Mouse (Mus musculus) heart, embryonic 11.5 days (tissue): ENCODE measurements at regions not wholly inside any gene's neighbourhood (a gene's known extent, or its start where the extent isn't known, plus 50 kb on each side); places are given as distances from the start of the nearest gene placed in this dataset.

Source experiments
- ATAC-seq: fragments of 200-750 bp; cut with Nextera tagmentation; replicated peaks from 2 replicates; pipeline ENCODE4 v1.8.0; 2017; ENCODE audit warnings: moderate library complexity; ENCODE audit not compliant: insufficient number of reproducible peaks, low FRiP score, low TSS enrichment
- H3K27ac ChIP-seq: fragments of 300-500 bp; sonication (generic); 2 replicates; pipeline ENCODE4 v1.5.1; 2014; ENCODE audit warnings: mild to moderate bottlenecking, low read depth, low read length
- H3K27me3 ChIP-seq: fragments of 300-500 bp; sonication (generic); 2 replicates; pipeline ENCODE4 v1.6.1; 2014; ENCODE audit warnings: mild to moderate bottlenecking, low read length, mixed read lengths; ENCODE audit not compliant: control insufficient read depth, insufficient read depth
- H3K36me3 ChIP-seq: fragments of 300-500 bp; sonication (generic); 2 replicates; pipeline ENCODE4 v1.6.1; 2014; ENCODE audit warnings: mild to moderate bottlenecking, low read length, moderate library complexity, mixed read lengths; ENCODE audit not compliant: control insufficient read depth, insufficient read depth
- H3K4me1 ChIP-seq: fragments of 300-500 bp; sonication (generic); 2 replicates; pipeline ENCODE4 v1.6.1; 2014; ENCODE audit warnings: low read length; ENCODE audit not compliant: control insufficient read depth, insufficient read depth
- H3K4me2 ChIP-seq: fragments of 300-500 bp; sonication (generic); 2 replicates; pipeline ENCODE4 v1.6.1; 2014; ENCODE audit warnings: mild to moderate bottlenecking, moderate library complexity
- H3K4me3 ChIP-seq: fragments of 300-500 bp; sonication (generic); 2 replicates; pipeline ENCODE4 v1.5.1; 2014; ENCODE audit warnings: low read depth, low read length
- H3K9ac ChIP-seq: fragments of 300-500 bp; sonication (generic); 2 replicates; pipeline ENCODE4 v1.6.1; 2014; ENCODE audit warnings: mild to moderate bottlenecking, low read depth, low read length, moderate library complexity
- H3K9me3 ChIP-seq: fragments of 300-500 bp; sonication (generic); replicated peaks from 2 replicates; pipeline ENCODE4 v1.6.1; 2016; ENCODE audit warnings: low read length; ENCODE audit not compliant: control insufficient read depth
- WGBS: fragments of 180-500 bp; shearing (Covaris S2); extraction: QIAGEN DNeasy Blood & Tissue Kit; methylation state at CpG from one replicate; pipeline ENCODE4 v1.1.7; 2014; ENCODE audit not compliant: insufficient replicate concordance; 5-methylcytosine and 5-hydroxymethylcytosine counted together

GRCm38 (mm10) chr2:61527127-61527526 is 51.3 kb upstream of the Tank start:
- Histone ChIP-seq H3K4me2 (no peak overlapping the region), H3K36me3 (no peaks in the 10 kb centered on the region), H3K4me1 (no peaks in the 10 kb centered on the region), H3K4me3 (no peak overlapping the region), H3K27me3 (no peaks in the 10 kb centered on the region), H3K9me3 (no peaks in the 10 kb centered on the region), H3K27ac (no peak overlapping the region), H3K9ac (no peak overlapping the region)
- ATAC-seq = no peak
- 77% methylated on average over 3 of the region's 3 CpGs for WGBS

- no peaks in the 10 kb centered on the region for H3K36me3 ChIP-seq
- H3K27me3 ChIP-seq = no peaks in the 10 kb centered on the region
- no peak overlapping the region for H3K9ac ChIP-seq
- no peak overlapping the region for H3K4me3 ChIP-seq
- no peaks in the 10 kb centered on the region for H3K4me1 ChIP-seq
- ATAC-seq = no peak
- no peaks in the 10 kb centered on the region for H3K9me3 ChIP-seq
- H3K27ac ChIP-seq = no peak overlapping the region
- H3K4me2 ChIP-seq = no peak overlapping the region
- WGBS = 73% methylated on average over 6 of the region's 6 CpGs
These were observed 54.2 kb upstream of the Tank start for GRCm38 (mm10) chr2:61524060-61524734.

- Histone ChIP-seq H3K4me2 (no peak overlapping the region), H3K27ac (no peak overlapping the region)
These were observed 63.8 kb upstream of the Tank start for GRCm38 (mm10) chr2:61514445-61515123.

GRCm38 (mm10) chr2:61513787-61514444 is 64.5 kb upstream of the Tank start:
- H3K4me1 ChIP-seq = no peaks in the 10 kb centered on the region
- H3K4me2 ChIP-seq = no peak overlapping the region
- no peak for ATAC-seq
- no peak overlapping the region for H3K9ac ChIP-seq
- WGBS = 70% methylated on average over 12 of the region's 12 CpGs
- no peak overlapping the region for H3K27ac ChIP-seq
- no peaks in the 10 kb centered on the region for H3K9me3 ChIP-seq
- H3K4me3 ChIP-seq = no peak overlapping the region
- no peaks in the 10 kb centered on the region for H3K27me3 ChIP-seq
- H3K36me3 ChIP-seq = no peaks in the 10 kb centered on the region

More at GRCm38 (mm10) chr2:61514445-61515123, 63.8 kb upstream of the Tank start:
- no peak overlapping the region for H3K4me3 ChIP-seq
- ATAC-seq = no peak
- no peak overlapping the region for H3K9ac ChIP-seq
- no peaks in the 10 kb centered on the region for H3K36me3 ChIP-seq
- WGBS = 72% methylated on average over 6 of the region's 6 CpGs
- no peaks in the 10 kb centered on the region for H3K9me3 ChIP-seq
- no peaks in the 10 kb centered on the region for H3K4me1 ChIP-seq
- H3K27me3 ChIP-seq = no peaks in the 10 kb centered on the region

GRCm38 (mm10) chr2:61503594-61503993 is 74.8 kb upstream of the Tank start:
- no peaks in the 10 kb centered on the region for H3K9me3 ChIP-seq
- H3K36me3 ChIP-seq = no peaks in the 10 kb centered on the region
- H3K27me3 ChIP-seq = no peaks in the 10 kb centered on the region
- no peak overlapping the region for H3K4me3 ChIP-seq
- no peak overlapping the region for H3K4me2 ChIP-seq
- H3K27ac ChIP-seq = no peak overlapping the region
- no peak overlapping the region for H3K9ac ChIP-seq
- H3K4me1 ChIP-seq = no peaks in the 10 kb centered on the region
- no peak for ATAC-seq
- WGBS = 86% methylated on average over 4 of the region's 4 CpGs

- Histone ChIP-seq H3K4me2 (no peak overlapping the region), H3K27me3 (no peaks in the 10 kb centered on the region), H3K36me3 (no peaks in the 10 kb centered on the region), H3K4me3 (no peak overlapping the region), H3K27ac (no peak overlapping the region), H3K4me1 (no peaks in the 10 kb centered on the region), H3K9me3 (no peaks in the 10 kb centered on the region), H3K9ac (no peak overlapping the region)
- 83% methylated on average over 5 of the region's 5 CpGs for WGBS
- no peak for ATAC-seq
These were observed 76.5 kb upstream of the Tank start for GRCm38 (mm10) chr2:61501922-61502321.

- H3K4me1 ChIP-seq = no peaks in the 10 kb centered on the region
These were observed 79.1 kb upstream of the Tank start for GRCm38 (mm10) chr2:61499266-61499665.

GRCm38 (mm10) chr2:61497930-61498329 is 80.5 kb upstream of the Tank start:
- Histone ChIP-seq H3K9ac (no peak overlapping the region), H3K36me3 (no peaks in the 10 kb centered on the region), H3K27ac (no peak overlapping the region), H3K4me2 (no peak overlapping the region), H3K4me1 (no peaks in the 10 kb centered on the region), H3K4me3 (no peak overlapping the region), H3K27me3 (no peaks in the 10 kb centered on the region), H3K9me3 (no peaks in the 10 kb centered on the region)
- no peak for ATAC-seq
- WGBS = 57% methylated on average over 5 of the region's 5 CpGs

More at GRCm38 (mm10) chr2:61499266-61499665, 79.1 kb upstream of the Tank start:
- 46% methylated on average over 1 of the region's 1 CpGs for WGBS
- Histone ChIP-seq H3K27me3 (no peaks in the 10 kb centered on the region), H3K4me2 (no peak overlapping the region), H3K27ac (no peak overlapping the region), H3K9me3 (no peaks in the 10 kb centered on the region), H3K9ac (no peak overlapping the region), H3K36me3 (no peaks in the 10 kb centered on the region), H3K4me3 (no peak overlapping the region)
- no peak for ATAC-seq
